Mouse (Mus musculus): Measurements from ENCODE around the gene Aqp6.

DNA sequence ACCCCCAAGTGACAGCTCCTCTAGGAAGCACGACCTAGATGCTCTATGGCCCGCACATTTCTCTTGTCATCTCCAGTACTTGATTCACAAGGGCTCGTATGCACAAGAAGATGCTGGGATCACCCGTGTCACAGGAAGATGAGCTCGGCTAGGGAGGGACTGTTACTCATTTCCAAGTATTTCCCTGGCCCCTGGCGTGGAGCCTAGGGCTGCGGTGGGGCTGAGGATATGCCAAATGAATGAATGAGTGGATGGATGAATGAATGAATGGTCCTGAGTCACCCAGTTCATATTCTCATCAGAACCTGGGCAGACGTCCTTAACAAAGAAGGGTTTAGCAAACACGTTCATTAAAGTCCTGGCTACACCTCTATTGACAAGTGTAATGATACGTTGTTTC lies 41.0 kb upstream of the Aqp6 start:
- TF ChIP-seq CTCF (IDR thresholded peaks at IDR 0.05; ENCODE audit: low read depth, low read length) (no peak), POLR2A (IDR thresholded peaks at IDR 0.05; ENCODE audit: extremely low read depth, insufficient read depth, low read length) (no peak)

Measured in liver, adult 2 months (tissue).